Mouse (Mus musculus) midbrain, embryonic 11.5 days (tissue): Measurements from ENCODE around the gene Htra1. TPM values are rescaled to one million over a fixed set of nuclear protein-coding genes. Genes with fewer than 3 reads are reported as not detected.

ENCODE experiments used
- ATAC-seq: fragments of 200-750 bp; cut with Nextera tagmentation; 2 replicates; pipeline ENCODE4 v1.8.0; 2017; ENCODE audit warnings: moderate TSS enrichment, moderate library complexity; ENCODE audit not compliant: low FRiP score
- DNase-seq: peaks from one replicate; pipeline ENCODE4 v3.0.0; 2015; ENCODE audit warnings: low spot score; ENCODE audit errors: missing footprints
- H3K27ac ChIP-seq: fragments of 300-500 bp; sonication (generic); 2 replicates; pipeline ENCODE4 v1.5.1; 2014; ENCODE audit warnings: low read depth, low read length
- H3K27me3 ChIP-seq: fragments of 300-500 bp; sonication (generic); 2 replicates; pipeline ENCODE4 v1.6.1; 2014; ENCODE audit warnings: mild to moderate bottlenecking, low read length, moderate library complexity, mixed read lengths; ENCODE audit not compliant: control insufficient read depth, insufficient read depth
- H3K36me3 ChIP-seq: fragments of 300-500 bp; sonication (generic); 2 replicates; pipeline ENCODE4 v1.6.1; 2014; ENCODE audit warnings: mild to moderate bottlenecking, low read length, moderate library complexity, mixed read lengths; ENCODE audit not compliant: control insufficient read depth, insufficient read depth
- H3K4me1 ChIP-seq: fragments of 300-500 bp; sonication (generic); 2 replicates; pipeline ENCODE4 v1.6.1; 2014; ENCODE audit warnings: low read length; ENCODE audit not compliant: control insufficient read depth, insufficient read depth
- H3K4me2 ChIP-seq: fragments of 300-500 bp; sonication (generic); 2 replicates; pipeline ENCODE4 v1.6.1; 2014; ENCODE audit warnings: mild to moderate bottlenecking, moderate library complexity
- H3K4me3 ChIP-seq: fragments of 300-500 bp; sonication (generic); 2 replicates; pipeline ENCODE4 v1.5.1; 2014; ENCODE audit warnings: low read depth, low read length
- H3K9ac ChIP-seq: fragments of 300-500 bp; sonication (generic); 2 replicates; pipeline ENCODE4 v1.6.1; 2014; ENCODE audit warnings: low read length
- H3K9me3 ChIP-seq: fragments of 300-500 bp; sonication (generic); 2 replicates; pipeline ENCODE4 v1.6.1; 2016; ENCODE audit warnings: low read length; ENCODE audit not compliant: control insufficient read depth
- WGBS: fragments of 180-500 bp; shearing (Covaris S2); extraction: QIAGEN DNeasy Blood & Tissue Kit; methylation state at CpG from one replicate; pipeline ENCODE4 v1.1.7; 2014; 5-methylcytosine and 5-hydroxymethylcytosine counted together
- polyA plus RNA-seq: library from polyadenylated mRNA; unstranded; fragments of >200 nt; fragmentation: Nextera tagmentation; extraction: Ambion mirVana; gene quantifications from 2 replicates; pipeline ENCODE4 v1.2.1, GENCODE M21; 2014

Htra1 gene
- polyA plus RNA-seq, 1 experiment from 2014 or later = 2.7 TPM

DNA sequence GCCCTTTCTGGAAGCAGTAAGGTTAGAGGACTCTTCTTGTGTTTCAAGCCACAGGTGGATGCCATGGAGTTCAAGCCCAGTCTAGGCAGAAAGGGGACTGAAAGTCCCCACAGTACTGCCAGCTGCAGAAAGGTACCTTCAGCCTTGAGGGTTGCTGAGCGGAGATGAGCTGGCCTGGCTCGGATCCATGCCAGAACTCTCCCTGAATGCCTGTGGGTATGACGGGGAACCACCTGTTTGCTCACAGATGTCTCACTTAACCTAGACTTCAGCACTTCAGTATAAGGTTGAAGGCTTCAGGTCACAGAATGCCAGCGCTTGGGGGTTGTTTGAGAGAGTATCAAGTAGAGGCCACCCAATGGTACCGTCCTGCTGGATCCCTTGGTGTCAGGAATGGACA lies 44.2 kb downstream of the Htra1 start:
- Histone ChIP-seq H3K27me3 (no peaks in the 10 kb centered on the region), H3K4me3 (no peak overlapping the region), H3K9ac (no peak overlapping the region), H3K4me1 (peaks cover 9% of the 10 kb centered on the region), H3K4me2 (no peak overlapping the region), H3K9me3 (no peaks in the 10 kb centered on the region), H3K27ac (no peak overlapping the region), H3K36me3 (no peaks in the 10 kb centered on the region)
- ATAC-seq (no peak), DNase-seq (no peak)
- 95% methylated on average over 5 of the region's 5 CpGs for WGBS

DNA sequence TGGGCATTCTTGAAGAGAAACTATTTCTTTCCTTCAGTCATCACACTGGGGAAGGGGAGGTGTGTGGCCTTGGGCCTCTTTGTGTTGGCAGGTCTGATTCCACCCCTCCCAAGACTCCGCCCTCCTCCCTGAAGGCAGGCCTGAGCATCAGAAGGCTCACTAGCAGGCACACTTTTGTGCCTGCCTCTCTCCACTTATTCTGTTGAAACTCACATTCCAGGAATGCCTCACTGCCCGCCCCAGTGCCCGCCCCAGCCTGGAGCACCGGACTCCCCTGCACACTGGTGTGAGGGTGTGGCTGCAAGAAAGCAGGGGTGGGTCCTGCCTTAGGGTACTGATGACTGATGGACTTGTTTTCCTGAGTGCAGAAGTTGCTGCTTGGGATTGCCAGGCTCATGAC lies 46.5 kb downstream of the Htra1 start:
- no peak overlapping the region for H3K9ac ChIP-seq
- H3K27me3 ChIP-seq = no peaks in the 10 kb centered on the region
- ATAC-seq = 0 out of 2 replicates have a peak, but pooled peaks have one; percentile 19
- DNase-seq = no peak
- no peak overlapping the region for H3K4me3 ChIP-seq
- 48% methylated on average over 4 of the region's 4 CpGs for WGBS
- peaks cover 9% of the 10 kb centered on the region for H3K4me1 ChIP-seq
- no peaks in the 10 kb centered on the region for H3K9me3 ChIP-seq
- no peak overlapping the region for H3K4me2 ChIP-seq
- H3K27ac ChIP-seq = no peak overlapping the region
- H3K36me3 ChIP-seq = no peaks in the 10 kb centered on the region

DNA sequence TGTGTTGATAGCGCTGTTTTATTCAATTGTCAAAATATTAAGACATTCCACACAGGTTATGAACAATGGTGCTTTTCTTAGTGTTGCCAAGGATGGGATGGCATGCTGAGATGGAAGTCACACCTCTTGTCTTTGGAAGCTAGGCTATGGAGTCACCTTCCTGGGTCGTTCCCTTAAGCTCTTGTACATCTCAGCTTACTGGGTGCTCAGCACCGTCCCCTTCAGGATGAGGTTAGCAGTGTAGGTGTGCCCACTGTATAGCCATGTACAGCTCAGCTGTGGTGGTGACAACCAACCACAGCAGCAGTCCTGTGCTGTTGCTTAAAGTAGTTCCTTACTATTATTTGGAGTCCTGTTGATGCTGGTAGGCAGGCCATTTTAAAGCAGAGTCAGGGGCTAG lies 47.0 kb downstream of the Htra1 start:
- no peaks in the 10 kb centered on the region for H3K27me3 ChIP-seq
- no peak overlapping the region for H3K27ac ChIP-seq
- no peaks in the 10 kb centered on the region for H3K36me3 ChIP-seq
- no peak overlapping the region for H3K4me2 ChIP-seq
- DNase-seq (no peak), ATAC-seq (no peak)
- 69% methylated on average over 3 of the region's 3 CpGs for WGBS
- no peak overlapping the region for H3K4me3 ChIP-seq
- no peak overlapping the region for H3K9ac ChIP-seq
- H3K4me1 ChIP-seq = peaks cover 6% of the 10 kb centered on the region
- no peaks in the 10 kb centered on the region for H3K9me3 ChIP-seq

DNA sequence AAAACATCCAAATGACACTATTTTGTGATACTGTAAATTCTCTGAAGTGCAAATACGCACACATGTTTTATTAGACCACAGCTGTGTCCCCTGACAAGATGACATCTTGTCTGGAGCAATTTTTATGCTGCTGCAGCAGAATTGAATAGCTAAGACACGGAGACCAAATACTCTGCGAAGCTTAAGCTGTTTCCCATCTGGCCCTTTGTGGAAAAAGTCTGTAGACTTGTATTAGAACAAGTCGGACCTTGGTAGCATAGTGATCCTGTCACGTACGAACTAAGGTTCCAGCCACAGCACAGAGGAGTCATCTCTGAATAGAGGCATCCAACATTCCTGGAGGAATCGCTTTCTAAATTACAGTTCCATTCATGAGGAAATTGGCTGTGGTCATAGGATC lies 48.4 kb downstream of the Htra1 start:
- WGBS = 91% methylated on average over 7 of the region's 7 CpGs
- ATAC-seq = no peak

DNA sequence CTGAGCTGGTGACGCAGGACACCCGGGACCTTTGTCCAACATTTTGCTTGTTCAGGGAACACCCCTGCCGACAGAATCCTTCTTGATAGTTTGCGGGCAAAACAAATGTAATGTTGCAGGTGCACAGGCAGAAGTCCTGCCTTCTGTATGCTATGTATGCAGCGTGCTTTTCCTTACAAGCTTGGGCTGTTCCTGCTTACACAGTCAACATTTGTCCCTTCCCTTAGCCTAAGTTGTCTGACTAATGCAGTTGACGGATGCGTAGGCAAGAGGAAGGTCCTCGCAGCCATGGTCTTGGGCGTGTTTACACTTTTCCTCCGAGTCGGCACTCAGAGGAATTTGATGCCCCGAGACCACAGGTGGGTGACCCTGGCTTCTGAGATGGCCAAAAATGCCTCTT lies 49.3 kb downstream of the Htra1 start:
- Histone ChIP-seq H3K4me3 (no peak overlapping the region), H3K27me3 (no peaks in the 10 kb centered on the region), H3K4me2 (no peak overlapping the region), H3K36me3 (no peaks in the 10 kb centered on the region), H3K9me3 (no peaks in the 10 kb centered on the region), H3K27ac (no peak overlapping the region), H3K4me1 (peaks cover 2% of the 10 kb centered on the region; the same call in 1 of the 2 replicates), H3K9ac (no peak overlapping the region)
- no peak for ATAC-seq
- no peak for DNase-seq
- WGBS = 90% methylated on average over 12 of the region's 12 CpGs

More for the DNA sequence above, 48.4 kb downstream of the Htra1 start:
- Histone ChIP-seq H3K9ac (no peak overlapping the region), H3K36me3 (no peaks in the 10 kb centered on the region), H3K27me3 (no peaks in the 10 kb centered on the region), H3K4me3 (no peak overlapping the region), H3K4me2 (no peak overlapping the region), H3K27ac (no peak overlapping the region), H3K9me3 (no peaks in the 10 kb centered on the region), H3K4me1 (peaks cover 2% of the 10 kb centered on the region; the same call in 1 of the 2 replicates)
- DNase-seq = no peak

DNA sequence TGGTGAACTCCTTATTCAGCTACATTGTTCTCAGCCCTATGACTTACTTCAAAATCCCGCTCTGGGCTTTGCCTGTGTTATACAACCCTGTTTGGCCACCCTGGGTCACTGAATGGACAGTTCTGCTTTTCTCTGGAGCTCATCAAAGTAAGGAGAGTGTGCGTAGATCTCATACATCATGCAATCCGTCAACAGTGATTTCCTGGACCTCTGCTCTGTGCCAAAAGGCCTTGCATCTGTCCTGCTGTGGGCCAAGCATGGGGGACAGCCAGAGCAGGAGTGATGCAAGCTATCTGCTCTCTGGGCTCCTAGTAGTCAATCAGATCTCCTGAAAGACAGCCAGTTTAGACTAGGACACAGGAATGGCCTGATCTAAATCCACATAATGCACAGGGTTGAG lies 49.8 kb downstream of the Htra1 start:
- ATAC-seq (no peak), DNase-seq (no peak)
- H3K27me3 ChIP-seq = no peaks in the 10 kb centered on the region
- H3K4me1 ChIP-seq = peaks cover 2% of the 10 kb centered on the region; the same call in 1 of the 2 replicates
- H3K4me3 ChIP-seq = no peak overlapping the region
- no peaks in the 10 kb centered on the region for H3K36me3 ChIP-seq
- H3K9ac ChIP-seq = no peak overlapping the region
- no peak overlapping the region for H3K27ac ChIP-seq
- no peaks in the 10 kb centered on the region for H3K9me3 ChIP-seq
- 84% methylated on average over 3 of the region's 3 CpGs for WGBS
- H3K4me2 ChIP-seq = no peak overlapping the region

DNA sequence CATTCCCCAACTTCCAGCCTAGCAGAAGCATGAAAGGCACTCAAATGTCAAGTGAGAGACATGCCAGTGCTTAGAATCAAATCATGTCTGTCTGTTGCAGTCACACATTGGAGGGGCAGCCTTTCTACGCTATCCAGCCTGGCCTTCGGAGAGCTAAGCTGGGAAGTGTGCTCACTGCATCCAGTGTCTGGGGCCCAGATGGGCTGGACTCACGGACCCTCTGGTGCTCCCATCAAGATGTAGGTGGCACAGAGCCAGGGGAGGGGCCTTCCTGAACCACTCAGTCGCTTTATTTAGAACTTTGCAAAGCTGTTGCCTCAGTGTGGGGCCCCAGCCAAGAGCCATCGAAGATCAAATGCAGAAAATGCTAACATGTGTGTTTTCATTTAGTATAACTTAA lies 52.2 kb downstream of the Htra1 start:
- H3K4me1 ChIP-seq = no peaks in the 10 kb centered on the region
- DNase-seq = peak; percentile 44
- no peak overlapping the region for H3K27ac ChIP-seq
- 93% methylated on average over 5 of the region's 5 CpGs for WGBS
- H3K9me3 ChIP-seq = no peaks in the 10 kb centered on the region
- ATAC-seq = no peak
- H3K4me2 ChIP-seq = no peak overlapping the region
- H3K4me3 ChIP-seq = no peak overlapping the region
- no peaks in the 10 kb centered on the region for H3K36me3 ChIP-seq
- no peaks in the 10 kb centered on the region for H3K27me3 ChIP-seq
- H3K9ac ChIP-seq = no peak overlapping the region

DNA sequence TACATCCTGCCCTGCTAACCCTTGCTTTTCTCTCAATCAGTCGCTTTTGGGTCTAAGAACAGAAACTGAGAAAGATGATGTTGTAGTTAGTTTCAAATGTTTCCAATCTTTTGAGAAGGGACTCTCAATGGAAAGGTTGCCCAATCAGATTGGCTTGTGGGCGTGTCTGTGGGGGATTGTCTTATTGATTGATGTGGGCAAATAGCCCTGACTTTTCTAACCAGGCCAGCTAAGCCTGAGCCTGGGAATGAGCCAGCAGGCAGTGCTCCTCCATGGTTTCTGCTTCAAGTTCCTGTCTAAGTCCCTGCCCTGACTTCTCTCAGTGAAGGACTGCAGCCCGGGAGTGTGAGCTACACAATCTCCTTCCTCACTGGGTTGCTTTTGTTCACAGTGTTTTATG lies 53.5 kb downstream of the Htra1 start:
- Histone ChIP-seq H3K27ac (no peak overlapping the region), H3K9me3 (no peaks in the 10 kb centered on the region), H3K9ac (no peak overlapping the region), H3K4me2 (no peak overlapping the region), H3K27me3 (no peaks in the 10 kb centered on the region), H3K4me3 (no peak overlapping the region), H3K4me1 (no peaks in the 10 kb centered on the region), H3K36me3 (no peaks in the 10 kb centered on the region)
- ATAC-seq (no peak), DNase-seq (peak; percentile 57)
- 57% methylated on average over 3 of the region's 3 CpGs for WGBS

DNA sequence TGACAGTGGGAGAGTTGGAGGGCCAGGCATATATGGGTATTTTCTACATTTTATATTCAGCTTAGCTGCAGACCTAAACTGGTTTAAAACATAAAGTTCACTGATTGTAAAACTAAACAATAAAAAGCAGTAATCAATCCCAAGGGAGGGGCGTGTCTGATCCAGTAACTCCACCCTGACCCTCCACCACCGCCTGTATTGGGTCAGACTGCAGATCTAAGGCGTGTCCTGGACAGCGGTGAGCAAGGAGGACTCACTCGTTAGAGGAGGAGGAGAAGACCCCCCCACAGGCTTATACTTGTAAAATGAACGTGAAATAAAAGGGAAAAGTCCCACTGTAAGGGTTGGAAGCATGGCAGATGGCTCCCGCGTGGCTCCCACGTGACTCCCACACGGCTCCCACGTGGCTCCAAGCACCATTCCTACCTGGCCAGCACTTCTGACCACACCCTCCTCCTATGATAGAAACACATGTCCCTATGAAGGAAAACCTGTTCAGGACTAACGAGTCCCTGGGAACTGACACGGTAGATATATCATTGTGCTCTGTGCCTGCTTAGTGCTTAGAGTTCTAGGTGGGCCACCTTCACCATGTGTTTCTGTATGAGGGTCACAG lies 55.4 kb downstream of the Htra1 start:
- Histone ChIP-seq H3K27me3 (no peaks in the 10 kb centered on the region), H3K27ac (no peak overlapping the region), H3K4me2 (no peak overlapping the region), H3K4me3 (no peak overlapping the region), H3K9me3 (no peaks in the 10 kb centered on the region), H3K36me3 (no peaks in the 10 kb centered on the region), H3K9ac (no peak overlapping the region), H3K4me1 (no peaks in the 10 kb centered on the region)
- DNase-seq (peak; percentile 4), ATAC-seq (no peak)
- 92% methylated on average over 13 of the region's 13 CpGs for WGBS
